8 mouse cellular contexts compared by ENCODE assay signal in the genomic region with DNA sequence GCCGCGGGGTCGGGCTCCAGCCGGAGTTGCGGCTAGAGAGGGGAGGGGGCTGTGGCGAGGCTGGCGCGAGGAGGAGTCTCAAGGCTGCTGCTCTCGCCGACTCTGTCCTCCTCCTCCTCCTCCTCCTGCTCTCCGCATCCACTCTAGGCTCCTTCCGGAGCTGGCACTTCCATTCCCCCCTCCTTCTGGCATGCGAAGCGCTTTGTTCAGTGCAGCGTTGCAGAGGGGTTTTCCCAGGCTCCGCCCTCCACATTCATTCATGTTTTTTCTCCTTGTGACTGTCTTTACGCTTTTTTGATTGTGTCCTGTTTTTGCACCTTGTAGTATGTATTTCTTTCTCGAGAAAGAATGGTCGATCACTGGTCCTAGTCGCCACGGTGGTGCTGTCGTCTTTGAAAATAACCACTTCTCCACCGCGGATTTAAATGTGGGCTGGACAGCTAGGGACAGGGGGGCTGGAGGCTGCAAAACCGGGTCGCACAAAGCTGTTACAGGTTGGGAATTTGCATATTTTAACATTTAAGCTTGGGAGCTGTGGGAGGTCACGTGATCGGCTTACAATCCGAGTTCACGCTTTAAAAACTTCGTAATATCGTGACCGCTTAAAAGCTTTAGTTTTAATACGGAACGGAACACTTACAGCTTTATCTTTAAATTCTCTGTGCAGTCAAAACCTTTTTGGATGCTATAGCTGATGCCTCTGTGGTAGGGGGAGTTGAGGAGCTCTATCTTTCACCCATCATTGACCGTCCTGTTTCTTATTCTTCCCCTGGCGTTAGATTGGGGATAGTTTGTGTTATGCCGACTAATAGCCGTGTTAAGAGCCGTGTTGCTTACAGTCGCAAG. TPM values are rescaled to one million over a fixed set of nuclear protein-coding genes. Genes with fewer than 3 reads are reported as not detected.
DNase-seq lines count a peak whose midpoint lies in the region; ATAC-seq lines count a peak whose summit lies in the region.

No protein-coding gene starts in this region.

- ATAC-seq in common myeloid progenitor, adult 5-6 weeks (replicated peaks; ENCODE audit: low read depth, poor library complexity, severe bottlenecking): peak; percentile 40

- H3K36me3 ChIP-seq in megakaryocyte, embryonic 14.5 days (replicated peaks; ENCODE audit: low read length): peaks cover 38% of the 10 kb centered on the region

- peaks cover 51% of the 10 kb centered on the region for H3K4me1 ChIP-seq in megakaryocyte, embryonic 14.5 days

- H3K27me3 ChIP-seq in megakaryocyte, embryonic 14.5 days (replicated peaks): no peaks in the 10 kb centered on the region

- DNase-seq in adipocyte (ENCODE audit: low spot score): peak; percentile 76
- DNase-seq in gastrocnemius, adult 8-10 months (ENCODE audit: low spot score in 2 of 2): peak; percentile 16 to 38
- peak; percentile 96 for DNase-seq in induced T-regulatory cell, adult 2 months (ENCODE audit: low read depth)
- DNase-seq in left cerebral cortex, postnatal 10 days (ENCODE audit: extremely low spot score in 1 of 2, low spot score in 2 of 2): peak; percentile 76 to 83
- DNase-seq in right cerebral cortex, adult 2 months (ENCODE audit: low spot score in 2 of 2): peak; percentile 56 to 65
- peak; percentile 55 to 57 for DNase-seq in urinary bladder, postnatal 36 days (ENCODE audit: low spot score in 2 of 2)

- intact Hi-C loops in left cerebral cortex, postnatal 10 days (cut with DNase I): loop anchor here (5.0 to 10.0 kb wide), 4 partner anchors 49 to 346 kb away; no protein-coding TSS in a partner anchor

- H3K9me3 ChIP-seq in megakaryocyte, embryonic 14.5 days: no peaks in the 10 kb centered on the region

- H3K4me3 ChIP-seq in megakaryocyte, embryonic 14.5 days (replicated peaks): peak overlapping the region; percentile 96

RNA-seq across cellular contexts. Expression of a gene that starts 1.1 kb away (rescaled TPM):
- total RNA-seq in common myeloid progenitor, adult 5-6 weeks (2017): 26.5 and 26.6 TPM in 2 replicates
- 10 to 100 TPM in 3 of 4 experiments, 1 to 10 TPM in 1; 8.3 to 16.7 (median 12.6) TPM for total RNA-seq in gastrocnemius, adult 8-10 months (2022)
- 10 to 100 TPM; 63.4 to 73.0 TPM for total RNA-seq in left cerebral cortex, postnatal 10 days (2021)
- 38.2 and 122 TPM in 2 replicates for polyA plus RNA-seq in megakaryocyte, embryonic 14.5 days (2012; ENCODE audit: insufficient read depth, low replicate concordance)

Comparison
In these comparisons a context has a peak if more than half of its experiments do, and no peak if none do; other contexts are left out.
1. Peak in every context shown above with its lines: DNase-seq, ATAC-seq and H3K4me3 ChIP-seq.
2. DNase-seq: peak in every context shown above with its lines; median percentile 96 in induced T-regulatory cell, adult 2 months; 80 in left cerebral cortex, postnatal 10 days; 76 in adipocyte; 60 in right cerebral cortex, adult 2 months; 56 in urinary bladder, postnatal 36 days; 27 in gastrocnemius, adult 8-10 months.